Mouse (Mus musculus) spleen, postnatal 36 days (tissue): Measurements from ENCODE around the gene Fam84a.

ENCODE experiments used
- DNase-seq, 2 experiments: peaks; one replicate each; pipeline ENCODE4 v3.0.0; 2022; ENCODE audit warnings: low spot score in 2 of 2, mixed read lengths in 1 of 2

Fam84a gene

GRCm38 (mm10) chr12:14151921-14152320 lies at the start of gene Fam84a:
Gene Fam84a, minus strand, starts transcription at chr12:14152054.
- DNase-seq: peak in 1 of 2 experiments; percentile 13

GRCm38 (mm10) chr12:14195479-14195878 lies 43.6 kb upstream of the Fam84a start:
- DNase-seq: no peak

- DNase-seq: no peak
Observed at GRCm38 (mm10) chr12:14186689-14187195, 34.9 kb upstream of the Fam84a start.

- no peak for DNase-seq
Observed at GRCm38 (mm10) chr12:14165713-14166112, 13.9 kb upstream of the Fam84a start.

GRCm38 (mm10) chr12:14164936-14165335 lies 13.1 kb upstream of the Fam84a start:
- DNase-seq: no peak

- DNase-seq: no peak
Observed at GRCm38 (mm10) chr12:14152426-14152825, 572 bp upstream of the Fam84a start.

GRCm38 (mm10) chr12:14150936-14151631 lies 770 bp downstream of the Fam84a start:
- DNase-seq: no peak

- DNase-seq: no peak
Observed at GRCm38 (mm10) chr12:14150568-14150909, 1.3 kb downstream of the Fam84a start.

GRCm38 (mm10) chr12:14149843-14150567 lies 1.8 kb downstream of the Fam84a start:
- no peak for DNase-seq

GRCm38 (mm10) chr12:14149022-14149842 lies 2.6 kb downstream of the Fam84a start:
- DNase-seq: no peak

GRCm38 (mm10) chr12:14137046-14137445 lies 14.8 kb downstream of the Fam84a start:
- DNase-seq: no peak

- no peak for DNase-seq
Observed at GRCm38 (mm10) chr12:14114730-14115129, 37.1 kb downstream of the Fam84a start.

GRCm38 (mm10) chr12:14096944-14097343 lies 54.9 kb downstream of the Fam84a start:
- DNase-seq: no peak
